Mouse (Mus musculus): Measurements from ENCODE around the gene Zfp2. TPM values are rescaled to one million over a fixed set of nuclear protein-coding genes. Genes with fewer than 3 reads are reported as not detected.

Zfp2 gene
- total and polyA plus RNA-seq, 3 experiments, result not detected

DNA sequence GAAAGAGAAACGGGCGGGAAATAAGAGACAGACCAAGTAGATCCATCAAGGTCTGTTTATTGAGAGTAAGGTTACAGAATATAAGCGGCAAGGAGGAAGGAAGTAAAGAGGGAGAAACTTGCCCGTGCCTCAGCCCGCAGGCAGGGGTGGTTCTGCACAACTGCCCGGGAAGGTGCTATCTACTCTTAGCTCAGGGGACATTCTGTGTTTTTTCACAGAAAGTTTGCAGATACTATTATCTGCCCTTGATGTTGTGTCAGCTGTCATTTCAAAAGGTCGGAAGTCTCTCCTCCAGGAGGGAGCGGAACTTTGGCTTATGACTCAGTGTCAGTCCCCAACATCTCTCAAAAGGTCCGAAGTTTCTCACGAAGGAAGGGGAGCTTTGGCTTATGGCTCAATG is 66.7 kb downstream of the Zfp2 start:
- TF ChIP-seq ETS1 (conservative IDR thresholded peaks at IDR 0.05; ENCODE audit: low read depth, low read length) (peak; percentile 23; the same call in 1 of the 2 replicates), EP300 (IDR thresholded peaks at IDR 0.05; ENCODE audit: low read length) (peak; percentile 42), BHLHE40 (IDR thresholded peaks at IDR 0.05; ENCODE audit: low read depth, low read length) (peak; percentile 59), JUN (IDR thresholded peaks at IDR 0.05; ENCODE audit: insufficient read depth, low read depth, low read length) (no peak)
- peaks cover 17% of the 10 kb centered on the region for H3K9me3 ChIP-seq (replicated peaks; ENCODE audit: low read length)
- no peak overlapping the region for H3K27ac ChIP-seq (ENCODE audit: insufficient read depth, low read depth)
- peaks cover 19% of the 10 kb centered on the region for H3K27me3 ChIP-seq (replicated peaks)
- no peak overlapping the region for H3K9ac ChIP-seq (ENCODE audit: insufficient read depth, low read depth)
- peak overlapping the region; percentile 76 for H3K4me2 ChIP-seq (ENCODE audit: insufficient read depth, low read depth, poor library complexity, severe bottlenecking)
- in situ Hi-C loops (cut with MboI; ENCODE audit: low pct_ligation_motif_present, low pct_unique_long_range_greater_than_20kb, low sequenced_read_pairs) (no loop called here), dilution Hi-C loops (cut with MboI; ENCODE audit: extremely low pct_ligation_motif_present, extremely low pct_unique_long_range_greater_than_20kb, low sequenced_read_pairs) (no loop called here)
- peaks cover 19 to 47% of the 10 kb centered on the region in 2 experiments for H3K4me1 ChIP-seq (ENCODE audit: control insufficient read depth in 1 of 2, insufficient read depth in 2 of 2)
- no peaks in the 10 kb centered on the region for H3K79me2 ChIP-seq (replicated peaks; ENCODE audit: control insufficient read depth, extremely low read depth, insufficient read depth, poor library complexity, severe bottlenecking)
- H3K4me3 ChIP-seq (replicated peaks in 1 of 3; ENCODE audit: low read depth in 2 of 3, low read length in 2 of 3, poor library complexity in 1 of 3), result peak overlapping the region in 2 of 3 experiments; percentile 12 to 30
- H3K36me3 ChIP-seq (replicated peaks in 1 of 2; ENCODE audit: control insufficient read depth in 1 of 2, insufficient read depth in 1 of 2, low read length in 1 of 2), result no peaks in the 10 kb centered on the region
- no peak for DNase-seq (ENCODE audit: extremely low read depth)

Other genes starting within 250 kb of the Zfp2 start
- gene Zfp354c, start 88.4 kb downstream of the Zfp2 start, total RNA-seq (2012; rRNA removed), result 1.1 and 1.4 TPM in 2 replicates
- 1.9 and 2.1 TPM in 2 replicates for gene Zfp354c, start 88.4 kb downstream of the Zfp2 start, total RNA-seq (2014; rRNA removed)
- gene Zfp354c, start 88.4 kb downstream of the Zfp2 start, polyA plus RNA-seq (2012; ENCODE audit: insufficient read length, low read depth), result 2.2 TPM in 2 replicates
- gene Zfp879, start 74.6 kb downstream of the Zfp2 start, total RNA-seq (2012; rRNA removed), result not detected in 2 replicates
- gene Zfp879, start 74.6 kb downstream of the Zfp2 start, total RNA-seq (2014; rRNA removed), result not detected in 2 replicates
- gene Zfp879, start 74.6 kb downstream of the Zfp2 start, polyA plus RNA-seq (2012; ENCODE audit: insufficient read length, low read depth), result not detected in 2 replicates
- 0.08 and 0.21 TPM in 2 replicates for gene Grm6, start 65.5 kb downstream of the Zfp2 start, total RNA-seq (2012; rRNA removed)
- gene Grm6, start 65.5 kb downstream of the Zfp2 start, total RNA-seq (2014; rRNA removed), result 0.23 and 0.42 TPM in 2 replicates
- 0.74 and 1.0 TPM in 2 replicates for gene Grm6, start 65.5 kb downstream of the Zfp2 start, polyA plus RNA-seq (2012; ENCODE audit: insufficient read length, low read depth)
- gene Zfp454, start 28.5 kb downstream of the Zfp2 start, total RNA-seq (2012; rRNA removed), result not detected in 2 replicates
- gene Zfp454, start 28.5 kb downstream of the Zfp2 start, total RNA-seq (2014; rRNA removed), result not detected in 2 replicates
- not detected in 2 replicates for gene Zfp454, start 28.5 kb downstream of the Zfp2 start, polyA plus RNA-seq (2012; ENCODE audit: insufficient read length, low read depth)
- gene Zfp354b, start 15.5 kb upstream of the Zfp2 start, total RNA-seq (2012; rRNA removed), result not detected in 2 replicates
- gene Zfp354b, start 15.5 kb upstream of the Zfp2 start, total RNA-seq (2014; rRNA removed), result not detected in 2 replicates
- not detected in 2 replicates for gene Zfp354b, start 15.5 kb upstream of the Zfp2 start, polyA plus RNA-seq (2012; ENCODE audit: insufficient read length, low read depth)
- not detected in 2 replicates for gene 4933414I15Rik, start 27.6 kb upstream of the Zfp2 start, total RNA-seq (2012; rRNA removed)
- gene 4933414I15Rik, start 27.6 kb upstream of the Zfp2 start, total RNA-seq (2014; rRNA removed), result not detected in 2 replicates
- gene 4933414I15Rik, start 27.6 kb upstream of the Zfp2 start, polyA plus RNA-seq (2012; ENCODE audit: insufficient read length, low read depth), result not detected in 2 replicates
- not detected in 2 replicates for gene Prop1, start 37.6 kb upstream of the Zfp2 start, total RNA-seq (2012; rRNA removed)
- not detected in 2 replicates for gene Prop1, start 37.6 kb upstream of the Zfp2 start, total RNA-seq (2014; rRNA removed)
- gene Prop1, start 37.6 kb upstream of the Zfp2 start, polyA plus RNA-seq (2012; ENCODE audit: insufficient read length, low read depth), result not detected in 2 replicates
- gene Olfr1378, start 50.4 kb upstream of the Zfp2 start, total RNA-seq (2012; rRNA removed), result not detected in 2 replicates
- not detected in 2 replicates for gene Olfr1378, start 50.4 kb upstream of the Zfp2 start, total RNA-seq (2014; rRNA removed)
- gene Olfr1378, start 50.4 kb upstream of the Zfp2 start, polyA plus RNA-seq (2012; ENCODE audit: insufficient read length, low read depth), result not detected in 2 replicates
- gene Olfr1377, start 65.8 kb upstream of the Zfp2 start, total RNA-seq (2012; rRNA removed), result not detected in 2 replicates
- gene Olfr1377, start 65.8 kb upstream of the Zfp2 start, total RNA-seq (2014; rRNA removed), result not detected in 2 replicates
- not detected in 2 replicates for gene Olfr1377, start 65.8 kb upstream of the Zfp2 start, polyA plus RNA-seq (2012; ENCODE audit: insufficient read length, low read depth)
- not detected in 2 replicates for gene Olfr51, start 87.4 kb upstream of the Zfp2 start, total RNA-seq (2012; rRNA removed)
- not detected in 2 replicates for gene Olfr51, start 87.4 kb upstream of the Zfp2 start, total RNA-seq (2014; rRNA removed)
- gene Olfr51, start 87.4 kb upstream of the Zfp2 start, polyA plus RNA-seq (2012; ENCODE audit: insufficient read length, low read depth), result not detected in 2 replicates
- gene Olfr54, start 98.1 kb upstream of the Zfp2 start, total RNA-seq (2012; rRNA removed), result not detected in 2 replicates
- not detected in 2 replicates for gene Olfr54, start 98.1 kb upstream of the Zfp2 start, total RNA-seq (2014; rRNA removed)
- gene Olfr54, start 98.1 kb upstream of the Zfp2 start, polyA plus RNA-seq (2012; ENCODE audit: insufficient read length, low read depth), result not detected in 2 replicates
- not detected in 2 replicates for gene Olfr1375, start 131.9 kb upstream of the Zfp2 start, total RNA-seq (2012; rRNA removed)
- not detected in 2 replicates for gene Olfr1375, start 131.9 kb upstream of the Zfp2 start, total RNA-seq (2014; rRNA removed)
- gene Olfr1375, start 131.9 kb upstream of the Zfp2 start, polyA plus RNA-seq (2012; ENCODE audit: insufficient read length, low read depth), result not detected in 2 replicates
- gene Zfp354a, start 143.1 kb upstream of the Zfp2 start, total RNA-seq (2012; rRNA removed), result not detected in 2 replicates
- gene Zfp354a, start 143.1 kb upstream of the Zfp2 start, total RNA-seq (2014; rRNA removed), result not detected in 2 replicates
- not detected in 2 replicates for gene Zfp354a, start 143.1 kb upstream of the Zfp2 start, polyA plus RNA-seq (2012; ENCODE audit: insufficient read length, low read depth)